Mouse (Mus musculus): ENCODE measurements around the gene Loxl4. TPM values are rescaled to one million over a fixed set of nuclear protein-coding genes. Genes with fewer than 3 reads are reported as not detected.
A peak's percentile ranks its signal among the peaks of the same experiment; 100 is the strongest.

Gene Loxl4
- polyA plus RNA-seq, 1 experiment from 2014 or later: 0.05 TPM

DNA sequence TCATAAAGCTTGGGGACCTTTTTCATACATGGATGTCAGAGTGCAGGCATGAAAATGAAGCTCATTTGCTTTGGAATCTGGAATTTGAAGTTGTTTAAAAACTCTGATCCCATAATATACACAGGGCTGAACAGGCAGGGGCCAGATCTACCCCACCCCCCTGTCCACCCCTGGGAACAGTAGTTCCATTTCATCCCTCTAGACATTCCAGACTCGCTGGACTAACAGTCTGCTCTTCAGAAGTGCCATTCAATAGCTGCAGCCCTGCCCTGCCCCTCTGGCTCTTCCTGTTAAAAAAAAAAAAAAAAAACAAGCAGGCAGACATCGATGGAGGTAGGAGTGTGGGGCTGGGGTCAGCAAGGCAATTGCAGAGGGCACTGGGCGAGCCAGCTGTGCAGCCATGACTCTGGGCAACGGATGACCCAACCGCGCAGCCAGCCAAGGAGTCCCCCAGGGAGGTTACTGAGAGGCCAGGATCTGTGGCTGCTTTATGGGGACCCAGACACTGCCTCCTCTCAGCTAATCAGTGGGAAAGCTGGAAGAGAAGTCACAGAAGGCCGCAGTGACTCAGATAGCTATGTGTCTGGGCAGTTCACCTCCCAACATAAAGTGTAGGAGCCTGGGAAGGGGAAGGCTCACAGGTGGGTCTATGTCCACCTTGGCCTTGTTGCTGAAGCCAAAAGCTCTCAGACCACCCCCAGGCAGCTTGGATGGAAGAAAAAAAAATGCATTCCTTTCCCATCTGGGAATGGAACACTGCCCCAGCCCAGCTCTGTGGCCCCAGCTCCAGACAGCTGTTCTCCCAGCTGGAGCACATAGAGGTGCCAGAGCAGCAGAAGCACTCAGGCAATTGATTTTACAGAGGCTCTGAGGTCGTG is 26.2 kb upstream of the Loxl4 start:
- no peak overlapping the region for H3K4me2 ChIP-seq
- H3K27me3 ChIP-seq: no peaks in the 10 kb centered on the region; the same call in 1 of the 2 replicates
- H3K4me1 ChIP-seq (replicated peaks): peaks cover 19% of the 10 kb centered on the region
- no peak overlapping the region for H3K4me3 ChIP-seq
- H3K36me3 ChIP-seq: no peaks in the 10 kb centered on the region
- no peak overlapping the region for H3K27ac ChIP-seq
- H3K9me3 ChIP-seq: no peaks in the 10 kb centered on the region
- WGBS: 51% methylated on average over 8 of the region's 8 CpGs
- no peak for ATAC-seq (ENCODE audit: low FRiP score)
- no peak overlapping the region for H3K9ac ChIP-seq

- H3K4me2 ChIP-seq: no peak overlapping the region
- 56% methylated on average over 11 of the region's 11 CpGs for WGBS
- no peaks in the 10 kb centered on the region for H3K36me3 ChIP-seq
- H3K9ac ChIP-seq: no peak overlapping the region
- H3K4me1 ChIP-seq (replicated peaks): peaks cover 23% of the 10 kb centered on the region
- no peak for ATAC-seq (ENCODE audit: low FRiP score)
- no peak overlapping the region for H3K27ac ChIP-seq
- H3K9me3 ChIP-seq: no peaks in the 10 kb centered on the region
- H3K4me3 ChIP-seq: no peak overlapping the region
- no peaks in the 10 kb centered on the region; the same call in 1 of the 2 replicates for H3K27me3 ChIP-seq
Measured at GRCm38 (mm10) chr19:42636631-42637030, 24.0 kb upstream of the Loxl4 start.

- Histone ChIP-seq H3K9me3 (no peaks in the 10 kb centered on the region), H3K9ac (no peak overlapping the region), H3K4me2 (no peak overlapping the region), H3K4me1 (replicated peaks) (peaks cover 18% of the 10 kb centered on the region), H3K4me3 (no peak overlapping the region), H3K27ac (no peak overlapping the region), H3K27me3 (peaks cover 5% of the 10 kb centered on the region; the same call in 1 of the 2 replicates), H3K36me3 (no peaks in the 10 kb centered on the region)
- no peak for ATAC-seq (ENCODE audit: low FRiP score)
- WGBS: 84% methylated on average over 2 of the region's 2 CpGs
Measured at GRCm38 (mm10) chr19:42633650-42634049, 21.0 kb upstream of the Loxl4 start.

GRCm38 (mm10) chr19:42632301-42632700 is 19.7 kb upstream of the Loxl4 start:
- H3K9ac ChIP-seq: no peak overlapping the region
- ATAC-seq (ENCODE audit: low FRiP score): no peak
- H3K9me3 ChIP-seq: no peaks in the 10 kb centered on the region
- H3K36me3 ChIP-seq: no peaks in the 10 kb centered on the region
- peaks cover 5% of the 10 kb centered on the region; the same call in 1 of the 2 replicates for H3K27me3 ChIP-seq
- no peak overlapping the region for H3K4me3 ChIP-seq
- peaks cover 15% of the 10 kb centered on the region for H3K4me1 ChIP-seq (replicated peaks)
- no peak overlapping the region for H3K4me2 ChIP-seq
- no peak overlapping the region for H3K27ac ChIP-seq
- 79% methylated on average over 4 of the region's 4 CpGs for WGBS

DNA sequence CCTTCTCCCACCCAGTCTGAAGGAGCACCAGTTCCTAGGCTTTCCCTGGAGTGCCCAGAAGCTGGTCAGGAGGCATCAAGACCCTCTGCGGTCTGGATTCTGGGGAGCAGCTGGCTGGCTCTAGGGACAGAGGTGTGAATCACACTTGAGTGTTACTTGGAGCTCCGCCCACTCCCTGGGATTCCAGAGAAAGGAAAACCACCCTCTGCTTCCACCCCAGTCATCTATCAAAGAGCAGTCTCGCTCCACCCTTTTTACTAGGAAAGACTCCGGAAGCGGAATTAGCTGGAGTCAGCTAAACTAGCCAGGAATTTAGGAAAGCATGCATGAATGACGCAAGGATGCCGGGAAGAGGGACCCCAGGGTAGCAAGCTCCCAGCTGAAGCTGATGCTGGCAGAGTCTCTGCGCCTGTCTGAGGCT is 18.9 kb upstream of the Loxl4 start:
- Histone ChIP-seq H3K9ac (no peak overlapping the region), H3K4me1 (replicated peaks) (peaks cover 10% of the 10 kb centered on the region), H3K9me3 (no peaks in the 10 kb centered on the region), H3K36me3 (no peaks in the 10 kb centered on the region), H3K4me3 (no peak overlapping the region), H3K27ac (no peak overlapping the region), H3K4me2 (no peak overlapping the region; the same call in 1 of the 2 replicates), H3K27me3 (peaks cover 5% of the 10 kb centered on the region; the same call in 1 of the 2 replicates)
- no peak for ATAC-seq (ENCODE audit: low FRiP score)
- WGBS: 20% methylated on average over 8 of the region's 8 CpGs

GRCm38 (mm10) chr19:42628068-42628467 is 15.5 kb upstream of the Loxl4 start:
- H3K36me3 ChIP-seq: no peaks in the 10 kb centered on the region
- WGBS: 87% methylated on average over 6 of the region's 6 CpGs
- H3K4me2 ChIP-seq: no peak overlapping the region
- H3K4me1 ChIP-seq (replicated peaks): peaks cover 10% of the 10 kb centered on the region
- no peaks in the 10 kb centered on the region for H3K9me3 ChIP-seq
- no peak for ATAC-seq (ENCODE audit: low FRiP score)
- peaks cover 5% of the 10 kb centered on the region; the same call in 1 of the 2 replicates for H3K27me3 ChIP-seq
- no peak overlapping the region for H3K9ac ChIP-seq
- H3K27ac ChIP-seq: no peak overlapping the region
- H3K4me3 ChIP-seq: no peak overlapping the region

GRCm38 (mm10) chr19:42613647-42614225 is 1.1 kb upstream of the Loxl4 start:
- Histone ChIP-seq H3K27me3 (peaks cover 32% of the 10 kb centered on the region), H3K27ac (no peak overlapping the region), H3K9ac (no peak overlapping the region), H3K4me1 (replicated peaks) (peaks cover 8% of the 10 kb centered on the region), H3K9me3 (no peaks in the 10 kb centered on the region), H3K36me3 (no peaks in the 10 kb centered on the region), H3K4me2 (no peak overlapping the region), H3K4me3 (no peak overlapping the region)
- 83% methylated on average over 7 of the region's 7 CpGs for WGBS
- no peak for ATAC-seq (ENCODE audit: low FRiP score)

DNA sequence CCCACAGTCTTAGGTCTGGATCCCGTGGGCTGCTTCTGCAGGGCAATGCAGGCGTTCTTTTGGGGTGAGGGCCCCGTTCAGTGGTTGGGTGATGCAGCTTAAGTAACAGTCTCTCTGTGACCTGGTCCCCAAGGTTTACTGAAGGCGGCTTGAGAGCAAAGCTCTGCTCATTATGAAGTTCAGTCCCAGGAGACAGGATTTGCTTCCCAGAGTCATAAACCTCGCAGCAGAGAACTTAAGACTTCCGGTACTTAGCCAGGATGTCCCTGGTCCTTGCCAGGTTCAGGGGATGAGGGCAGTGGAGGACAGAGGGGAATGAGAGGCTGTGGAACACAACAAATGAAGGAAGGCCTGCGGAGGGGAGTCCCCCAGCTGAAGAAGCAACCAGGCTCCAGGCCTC is 503 bp upstream of the Loxl4 start:
- Histone ChIP-seq H3K27ac (no peak overlapping the region), H3K4me1 (replicated peaks) (peaks cover 8% of the 10 kb centered on the region), H3K4me3 (peak overlapping the region; percentile 33), H3K36me3 (no peaks in the 10 kb centered on the region), H3K9me3 (no peaks in the 10 kb centered on the region), H3K9ac (no peak overlapping the region), H3K27me3 (peaks cover 32% of the 10 kb centered on the region), H3K4me2 (peak overlapping the region; percentile 57)
- no peak for ATAC-seq (ENCODE audit: low FRiP score)
- 32% methylated on average over 7 of the region's 7 CpGs for WGBS

DNA sequence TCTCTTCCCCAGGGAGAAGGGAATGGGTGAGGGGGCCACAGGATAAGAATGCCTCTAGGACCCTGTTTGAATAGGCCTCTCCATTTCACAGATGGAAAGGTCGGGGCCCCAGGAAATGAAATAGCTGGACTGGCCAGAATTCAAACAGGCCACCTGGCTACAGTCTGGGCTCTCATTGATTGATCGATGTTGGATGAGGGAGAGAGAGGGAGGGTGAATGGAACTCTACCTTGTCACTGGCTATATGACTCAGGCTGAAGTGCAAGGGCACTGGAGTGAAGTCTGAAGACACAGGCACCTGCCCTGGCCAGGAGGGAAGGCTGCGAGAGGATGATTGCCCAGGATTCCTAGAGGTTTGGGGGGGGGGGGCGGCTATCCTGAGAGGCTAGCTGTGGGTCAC is 867 bp downstream of the Loxl4 start:
- H3K36me3 ChIP-seq: no peaks in the 10 kb centered on the region
- no peak overlapping the region for H3K4me3 ChIP-seq
- 87% methylated on average over 4 of the region's 4 CpGs for WGBS
- H3K4me1 ChIP-seq (replicated peaks): peaks cover 8% of the 10 kb centered on the region
- peaks cover 32% of the 10 kb centered on the region for H3K27me3 ChIP-seq
- H3K27ac ChIP-seq: no peak overlapping the region
- H3K9ac ChIP-seq: no peak overlapping the region
- H3K9me3 ChIP-seq: no peaks in the 10 kb centered on the region
- no peak for ATAC-seq (ENCODE audit: low FRiP score)
- no peak overlapping the region for H3K4me2 ChIP-seq

DNA sequence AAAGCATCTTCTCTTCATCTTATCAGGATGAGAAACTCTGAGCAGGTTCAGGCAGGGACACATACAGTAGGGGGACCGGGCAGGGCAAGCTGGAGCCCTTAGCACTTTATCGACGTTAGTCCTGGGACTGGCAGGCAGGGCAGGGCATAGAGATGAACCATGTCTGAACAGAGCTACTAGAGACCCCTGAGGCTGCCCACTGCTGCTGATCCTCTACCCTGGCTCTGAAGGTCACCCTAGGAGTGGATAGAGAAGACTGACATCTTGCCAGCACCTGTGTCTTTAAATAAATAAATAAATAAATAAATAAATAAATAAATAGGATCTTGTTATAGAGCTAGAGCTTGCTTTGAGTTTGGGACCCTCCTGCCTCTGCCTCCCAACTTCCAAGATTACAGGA is 2.9 kb downstream of the Loxl4 start:
- Histone ChIP-seq H3K27ac (no peak overlapping the region), H3K36me3 (no peaks in the 10 kb centered on the region), H3K4me3 (no peak overlapping the region), H3K4me1 (replicated peaks) (peaks cover 9% of the 10 kb centered on the region), H3K9me3 (no peaks in the 10 kb centered on the region), H3K4me2 (no peak overlapping the region), H3K27me3 (peaks cover 32% of the 10 kb centered on the region), H3K9ac (no peak overlapping the region)
- ATAC-seq (ENCODE audit: low FRiP score): no peak
- WGBS: 94% methylated on average over 3 of the region's 3 CpGs

DNA sequence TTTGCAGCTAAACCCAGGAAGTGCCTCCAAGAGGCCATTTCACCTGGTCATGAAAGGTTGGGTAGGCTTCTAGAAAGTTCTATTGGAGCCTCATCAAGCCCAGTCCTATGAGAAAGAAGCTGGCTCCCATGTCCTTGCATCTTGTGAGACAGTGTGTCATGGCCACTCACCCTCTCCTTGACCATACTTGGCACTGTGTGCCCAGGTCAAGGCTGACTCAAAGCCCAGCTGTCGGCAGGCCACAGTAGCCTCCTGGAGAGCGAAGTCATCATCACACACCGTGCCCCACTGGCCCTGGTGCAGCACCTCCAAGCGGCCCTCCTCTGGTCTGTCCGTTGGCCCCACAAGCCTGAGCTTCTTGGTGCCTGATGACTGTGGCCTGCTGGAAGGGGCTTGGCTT is 4.5 kb downstream of the Loxl4 start:
- H3K4me3 ChIP-seq: no peak overlapping the region
- H3K27me3 ChIP-seq: peaks cover 20% of the 10 kb centered on the region
- no peak overlapping the region for H3K27ac ChIP-seq
- no peaks in the 10 kb centered on the region for H3K9me3 ChIP-seq
- 96% methylated on average over 5 of the region's 5 CpGs for WGBS
- peaks cover 15% of the 10 kb centered on the region for H3K4me1 ChIP-seq (replicated peaks)
- no peak overlapping the region for H3K9ac ChIP-seq
- ATAC-seq (ENCODE audit: low FRiP score): no peak
- no peak overlapping the region for H3K4me2 ChIP-seq
- H3K36me3 ChIP-seq: no peaks in the 10 kb centered on the region

DNA sequence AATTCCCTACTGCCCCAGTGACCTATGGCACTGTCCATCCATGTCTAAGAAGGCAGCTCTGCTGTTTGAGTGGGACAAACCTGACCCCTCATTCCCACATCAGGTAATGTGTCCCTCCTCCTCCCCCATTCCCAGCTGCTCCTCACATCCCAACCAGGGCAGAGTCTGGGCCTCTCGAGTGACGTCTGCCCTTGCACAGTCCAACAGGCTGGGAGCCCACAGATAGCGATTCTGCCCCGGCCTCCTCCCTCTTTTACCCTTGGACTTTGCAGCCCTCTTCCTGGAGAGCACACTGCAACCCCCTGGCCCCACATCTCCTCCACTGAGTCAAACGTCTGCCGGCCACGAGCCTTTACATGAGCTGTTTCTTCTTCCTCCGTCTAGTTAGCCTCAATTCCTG is 10.0 kb downstream of the Loxl4 start:
- no peak overlapping the region for H3K4me2 ChIP-seq
- peaks cover 19% of the 10 kb centered on the region for H3K4me1 ChIP-seq (replicated peaks)
- ATAC-seq (ENCODE audit: low FRiP score): no peak
- H3K4me3 ChIP-seq: no peak overlapping the region
- no peak overlapping the region for H3K27ac ChIP-seq
- H3K27me3 ChIP-seq: no peaks in the 10 kb centered on the region
- H3K9ac ChIP-seq: no peak overlapping the region
- H3K9me3 ChIP-seq: no peaks in the 10 kb centered on the region
- 86% methylated on average over 8 of the region's 8 CpGs for WGBS
- H3K36me3 ChIP-seq: no peaks in the 10 kb centered on the region

- Histone ChIP-seq H3K27ac (no peak overlapping the region), H3K9me3 (no peaks in the 10 kb centered on the region), H3K4me2 (no peak overlapping the region), H3K27me3 (no peaks in the 10 kb centered on the region), H3K4me1 (replicated peaks) (peaks cover 19% of the 10 kb centered on the region), H3K36me3 (no peaks in the 10 kb centered on the region), H3K4me3 (no peak overlapping the region), H3K9ac (no peak overlapping the region)
- WGBS: 54% methylated on average over 8 of the region's 8 CpGs
- ATAC-seq (ENCODE audit: low FRiP score): no peak
Measured at GRCm38 (mm10) chr19:42602041-42602440, 10.6 kb downstream of the Loxl4 start.

All from hindbrain, embryonic 13.5 days (tissue).